Comparison of ENCODE assay signal across 12 mouse cellular contexts in genomic region chr6:22833637-22834036, GRCm38 (mm10). TPM values are rescaled to one million over a fixed set of nuclear protein-coding genes. Genes with fewer than 3 reads are reported as not detected.
A peak's percentile ranks its signal among the peaks of the same experiment; 100 is the strongest.
DNase-seq lines count a peak whose midpoint lies in the region; ATAC-seq lines count a peak whose summit lies in the region.
"Had no signal": no experiment of that assay in that cellular context is flagged by ENCODE, and none has a peak within 500 bp of the region (broad histone marks: within the 10 kb centered on the region; RNA-seq: fewer than 3 reads in every experiment).

No protein-coding gene starts in this region.

- peak; percentile 8 for DNase-seq in cerebellum, adult 9-11 months
- DNase-seq in cerebellum, adult 18-20 months: no peak
- DNase-seq in layer of hippocampus, postnatal 36 days: peak; percentile 28 to 46
- no peak for DNase-seq in lung, postnatal 36 days
- no peak for DNase-seq in kidney, adult 9 months
- DNase-seq: liver had no signal

- H3K4me1 ChIP-seq in forebrain, embryonic 15.5 days: peaks cover 30% of the 10 kb centered on the region
- H3K4me1 ChIP-seq in neural tube, embryonic 15.5 days: no peaks in the 10 kb centered on the region; the same call in 1 of the 2 replicates
- H3K4me1 ChIP-seq: embryonic facial prominence, embryonic 15.5 days had no signal

- no peaks in the 10 kb centered on the region for H3K36me3 ChIP-seq in forebrain, embryonic 15.5 days
- no peaks in the 10 kb centered on the region for H3K36me3 ChIP-seq in neural tube, embryonic 15.5 days
- H3K36me3 ChIP-seq: embryonic facial prominence, embryonic 15.5 days had no signal

- peak; percentile 76 for ATAC-seq in forebrain, embryonic 15.5 days (replicated peaks)
- ATAC-seq in neural tube, embryonic 15.5 days (ENCODE audit: low FRiP score): peak; percentile 73
- ATAC-seq in erythroid progenitor cell, adult 5-6 weeks (replicated peaks; ENCODE audit: low FRiP score, poor library complexity, severe bottlenecking): no peak
- ATAC-seq: inflammation-experienced regulatory T-cells, adult 6 months had no signal

- H3K4me2 ChIP-seq in forebrain, embryonic 15.5 days (replicated peaks): peak overlapping the region; percentile 38; the same call in 1 of the 2 replicates
- H3K4me2 ChIP-seq in neural tube, embryonic 15.5 days: peak overlapping the region; percentile 19
- H3K4me2 ChIP-seq: embryonic facial prominence, embryonic 15.5 days had no signal

- no peak overlapping the region for H3K9ac ChIP-seq in forebrain, embryonic 15.5 days (replicated peaks)
- H3K9ac ChIP-seq in neural tube, embryonic 15.5 days (replicated peaks): no peak overlapping the region
- H3K9ac ChIP-seq: embryonic facial prominence, embryonic 15.5 days had no signal

- no peak overlapping the region for H3K4me3 ChIP-seq in forebrain, embryonic 15.5 days
- no peak overlapping the region for H3K4me3 ChIP-seq in neural tube, embryonic 15.5 days (replicated peaks)
- H3K4me3 ChIP-seq: embryonic facial prominence, embryonic 15.5 days; myocyte had no signal

- H3K27ac ChIP-seq in forebrain, embryonic 15.5 days (replicated peaks): peak overlapping the region; percentile 87
- 0 out of 2 replicates have a peak overlapping the region, but pooled peaks have one; percentile 28 for H3K27ac ChIP-seq in neural tube, embryonic 15.5 days (replicated peaks)
- H3K27ac ChIP-seq: embryonic facial prominence, embryonic 15.5 days had no signal

- WGBS in forebrain, embryonic 15.5 days: under 1% methylated on average over 7 of the region's 7 CpGs
- WGBS in neural tube, embryonic 15.5 days: 15% methylated on average over 7 of the region's 7 CpGs

- H3K9me3 ChIP-seq in forebrain, embryonic 15.5 days: no peaks in the 10 kb centered on the region
- no peaks in the 10 kb centered on the region for H3K9me3 ChIP-seq in neural tube, embryonic 15.5 days (replicated peaks)
- H3K9me3 ChIP-seq: embryonic facial prominence, embryonic 15.5 days had no signal

- H3K27me3 ChIP-seq in forebrain, embryonic 15.5 days: no peaks in the 10 kb centered on the region
- H3K27me3 ChIP-seq in neural tube, embryonic 15.5 days (replicated peaks): no peaks in the 10 kb centered on the region
- H3K27me3 ChIP-seq: embryonic facial prominence, embryonic 15.5 days had no signal

RNA-seq across cellular contexts. Expression of gene Ptprz1, which starts 41.7 kb away (rescaled TPM):
- polyA plus RNA-seq in forebrain, embryonic 15.5 days (2015; fragmentation: Nextera tagmentation; extraction: Ambion mirVana): 101 and 106 TPM in 2 replicates
- total RNA-seq in layer of hippocampus, postnatal 36 days (2021): 100 to 1,000 TPM; 131 to 154 TPM
- 43.3 and 47.4 TPM in 2 replicates for polyA plus RNA-seq in neural tube, embryonic 15.5 days (2015; fragmentation: Nextera tagmentation; extraction: Ambion mirVana)
- total RNA-seq in erythroid progenitor cell, adult 5-6 weeks (2015; ENCODE audit: low replicate concordance): not detected in 2 replicates
- total RNA-seq in erythroid progenitor cell, adult 5-6 weeks (2017; ENCODE audit: low replicate concordance): not detected in 2 replicates
- polyA plus RNA-seq: myocyte had no signal

Comparison
In these comparisons a context has a peak if more than half of its experiments do, and no peak if none do; other contexts are left out.
1. DNase-seq: peak in cerebellum, adult 9-11 months (single experiment) and layer of hippocampus, postnatal 36 days (2 of 2); none in cerebellum, adult 18-20 months (0 of 2), lung, postnatal 36 days (single experiment) and kidney, adult 9 months (single experiment).
2. RNA of gene Ptprz1, which starts 41.7 kb away (total RNA-seq): 131 to 154 TPM in layer of hippocampus, postnatal 36 days; not detected in erythroid progenitor cell, adult 5-6 weeks; every median in the first group is over 100 times any median in the second.